Mouse (Mus musculus): ENCODE measurements around the gene Rgs9. TPM values are rescaled to one million over a fixed set of nuclear protein-coding genes. Genes with fewer than 3 reads are reported as not detected.

Rgs9 gene
- total and polyA plus RNA-seq, 2 experiments from 2014 or later: 15.3 to 31.8 TPM

DNA sequence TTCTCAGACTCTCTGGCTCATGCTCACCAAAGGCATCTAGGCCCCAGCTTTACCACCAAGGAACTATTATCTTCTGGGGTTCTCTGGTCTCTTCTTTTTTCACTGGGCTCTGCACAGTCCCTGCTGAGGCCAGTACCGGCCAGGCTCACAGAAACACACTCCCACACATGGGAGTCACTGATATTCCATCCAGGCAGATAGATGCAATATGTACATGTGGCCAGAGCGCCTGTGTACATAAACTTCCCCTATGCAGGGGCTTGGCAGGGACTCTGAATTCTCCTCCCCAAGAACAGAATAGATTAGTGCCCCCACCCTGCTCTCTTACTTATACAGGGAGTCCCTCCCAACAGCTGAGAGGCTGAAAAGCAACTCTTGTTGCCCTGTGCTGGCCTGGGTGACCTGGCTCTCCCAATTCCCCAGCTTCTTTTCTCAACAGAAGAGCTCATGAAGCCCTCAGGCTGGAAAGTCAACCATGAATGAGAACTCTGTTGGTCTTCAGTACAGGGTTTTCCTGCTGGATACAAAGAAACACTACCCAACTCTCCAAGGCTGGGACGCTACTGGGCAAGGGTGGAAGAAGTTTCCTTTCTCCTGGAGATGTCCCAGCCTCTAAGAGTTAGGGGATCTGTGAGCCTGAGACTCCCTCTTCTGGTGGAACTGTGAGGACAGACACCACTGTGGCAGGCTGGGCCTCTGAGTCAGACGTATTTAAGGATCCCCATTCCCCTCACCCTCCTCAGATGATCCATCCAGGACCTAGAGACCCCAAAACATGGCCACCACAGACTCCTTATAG is 76.5 kb downstream of the Rgs9 start:
- Histone ChIP-seq H3K9ac (no peak overlapping the region), H3K4me3 (ENCODE audit: low read depth, low read length) (no peak overlapping the region), H3K27ac (ENCODE audit: low read depth, low read length) (no peak overlapping the region), H3K36me3 (ENCODE audit: insufficient read depth) (no peaks in the 10 kb centered on the region), H3K4me2 (ENCODE audit: low read depth) (no peak overlapping the region), H3K4me1 (ENCODE audit: insufficient read depth) (0 out of 2 replicates have a peak, but pooled peaks cover 9% of the 10 kb centered on the region), H3K9me3 (ENCODE audit: low read length) (no peaks in the 10 kb centered on the region), H3K27me3 (ENCODE audit: insufficient read depth, low read length) (no peaks in the 10 kb centered on the region)
- WGBS: 39% methylated on average over 4 of the region's 4 CpGs
- ATAC-seq: peak; percentile 53; the same call in 1 of the 2 replicates
- TF ChIP-seq CTCF (IDR thresholded peaks at IDR 0.05; ENCODE audit: low read depth): peak; percentile 76
- peak; percentile 52 for DNase-seq

DNA sequence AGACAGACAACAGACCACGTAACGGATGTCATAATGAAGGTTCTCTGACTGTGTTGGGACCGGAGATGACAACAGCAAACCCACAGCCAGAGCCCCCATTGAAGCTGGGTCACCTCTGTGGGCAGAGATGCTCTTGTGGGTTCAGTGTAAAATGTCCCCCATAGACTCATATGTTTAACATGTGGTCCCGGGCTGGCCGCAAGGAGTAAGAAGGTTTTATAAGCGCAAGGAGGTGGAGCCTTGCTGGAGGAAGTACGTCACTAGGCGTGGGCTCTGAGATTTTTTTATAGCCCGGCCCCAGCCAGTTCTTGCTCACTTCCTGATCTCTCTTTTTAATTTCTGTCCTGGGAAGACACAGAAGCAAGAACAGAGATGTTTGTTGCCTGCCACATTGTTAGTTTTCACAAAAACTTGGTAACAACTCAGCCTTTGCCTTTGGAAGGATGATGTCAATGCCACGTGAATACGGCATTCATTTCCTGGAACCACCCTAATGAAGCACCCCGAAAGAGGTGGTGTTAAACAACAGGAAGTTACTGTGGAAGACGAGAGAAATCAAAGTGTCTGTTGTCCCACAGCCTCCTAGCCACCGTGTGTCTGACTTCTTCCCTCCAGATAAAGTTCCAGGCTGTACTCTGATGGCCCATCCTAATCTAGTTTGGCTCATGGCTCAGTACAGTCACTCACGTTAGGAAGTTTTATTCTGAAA is 79.1 kb downstream of the Rgs9 start:
- no peaks in the 10 kb centered on the region for H3K36me3 ChIP-seq (ENCODE audit: insufficient read depth)
- ATAC-seq: no peak
- no peak overlapping the region for H3K4me2 ChIP-seq (ENCODE audit: low read depth)
- DNase-seq: no peak
- no peaks in the 10 kb centered on the region for H3K27me3 ChIP-seq (ENCODE audit: insufficient read depth, low read length)
- H3K4me1 ChIP-seq (ENCODE audit: insufficient read depth): 0 out of 2 replicates have a peak, but pooled peaks cover 9% of the 10 kb centered on the region
- H3K4me3 ChIP-seq (ENCODE audit: low read depth, low read length): no peak overlapping the region
- no peak for TF ChIP-seq CTCF (IDR thresholded peaks at IDR 0.05; ENCODE audit: low read depth)
- H3K9ac ChIP-seq: no peak overlapping the region
- H3K9me3 ChIP-seq (ENCODE audit: low read length): no peaks in the 10 kb centered on the region
- WGBS: 80% methylated on average over 15 of the region's 15 CpGs
- H3K27ac ChIP-seq (ENCODE audit: low read depth, low read length): peak overlapping the region; percentile 35; the same call in 1 of the 2 replicates

DNA sequence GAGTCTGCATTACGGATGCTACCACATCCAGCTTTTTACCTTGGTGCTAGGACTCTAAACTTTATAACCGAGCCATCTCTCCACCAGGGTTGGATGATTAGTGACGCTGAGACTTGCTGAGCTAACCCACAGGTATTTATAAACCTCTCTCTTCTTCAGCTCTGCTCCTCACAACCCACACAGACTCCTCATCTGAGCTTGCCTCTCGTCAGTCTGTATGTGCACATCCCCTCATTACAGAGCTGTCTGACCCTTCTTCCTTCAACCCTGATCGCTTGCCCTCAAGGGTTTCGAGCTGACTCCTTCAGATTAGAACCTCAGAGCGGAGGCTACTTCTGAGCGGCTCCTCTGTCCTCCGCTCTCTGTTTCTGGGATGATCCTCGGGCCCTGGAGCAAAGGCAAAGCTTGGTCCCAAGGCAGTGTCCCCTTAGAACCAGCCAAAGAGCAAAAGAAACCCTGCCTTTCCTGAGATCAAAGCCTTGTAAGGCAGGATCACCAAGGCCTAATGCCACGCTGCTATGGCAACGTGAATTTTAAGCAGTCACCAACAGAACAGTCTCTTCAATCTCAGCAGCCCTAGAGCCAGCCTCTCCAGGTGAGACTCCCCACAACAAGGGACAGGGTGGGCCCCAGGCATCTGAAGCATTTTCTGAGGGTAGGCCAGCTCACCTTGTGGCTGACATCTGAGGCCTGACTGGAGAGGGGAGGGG is 79.9 kb downstream of the Rgs9 start:
- Histone ChIP-seq H3K27ac (ENCODE audit: low read depth, low read length) (peak overlapping the region; percentile 35), H3K4me3 (ENCODE audit: low read depth, low read length) (no peak overlapping the region), H3K4me2 (ENCODE audit: low read depth) (peak overlapping the region; percentile 0; the same call in 1 of the 2 replicates), H3K4me1 (ENCODE audit: insufficient read depth) (0 out of 2 replicates have a peak, but pooled peaks cover 9% of the 10 kb centered on the region), H3K9ac (no peak overlapping the region), H3K27me3 (ENCODE audit: insufficient read depth, low read length) (no peaks in the 10 kb centered on the region), H3K36me3 (ENCODE audit: insufficient read depth) (no peaks in the 10 kb centered on the region), H3K9me3 (ENCODE audit: low read length) (no peaks in the 10 kb centered on the region)
- TF ChIP-seq CTCF (IDR thresholded peaks at IDR 0.05; ENCODE audit: low read depth): no peak
- WGBS: 34% methylated on average over 12 of the region's 12 CpGs
- DNase-seq (peak; percentile 64), ATAC-seq (peak; percentile 94)

DNA sequence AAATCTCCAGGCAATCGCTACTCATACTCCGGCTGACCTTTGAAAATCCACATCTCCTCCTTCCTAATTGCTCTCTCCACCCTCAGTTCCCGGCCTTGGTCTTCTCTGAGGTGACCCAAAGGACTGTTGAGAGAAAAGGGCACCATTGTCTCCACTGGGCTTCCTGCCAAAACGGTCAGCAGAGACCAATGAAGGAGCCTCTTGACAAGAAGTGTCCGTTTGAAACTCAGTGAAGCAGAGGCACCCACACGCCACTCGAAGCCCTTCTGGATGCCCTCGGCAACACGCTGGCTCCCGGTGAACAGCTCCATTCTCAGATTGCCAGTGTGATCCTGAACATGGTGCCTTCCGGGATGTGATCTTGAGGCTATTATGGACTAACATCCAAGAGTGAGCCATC is 87.2 kb downstream of the Rgs9 start:
- WGBS: 14% methylated on average over 11 of the region's 11 CpGs
- peak; percentile 47; the same call in 1 of the 2 replicates for ATAC-seq
- no peaks in the 10 kb centered on the region for H3K9me3 ChIP-seq (ENCODE audit: low read length)
- TF ChIP-seq CTCF (IDR thresholded peaks at IDR 0.05; ENCODE audit: low read depth): no peak
- no peaks in the 10 kb centered on the region for H3K36me3 ChIP-seq (ENCODE audit: insufficient read depth)
- H3K4me1 ChIP-seq (ENCODE audit: insufficient read depth): peaks cover 6% of the 10 kb centered on the region; the same call in 1 of the 2 replicates
- no peak overlapping the region for H3K9ac ChIP-seq
- no peak overlapping the region for H3K4me2 ChIP-seq (ENCODE audit: low read depth)
- H3K27ac ChIP-seq (ENCODE audit: low read depth, low read length): no peak overlapping the region
- no peak overlapping the region for H3K4me3 ChIP-seq (ENCODE audit: low read depth, low read length)
- no peaks in the 10 kb centered on the region for H3K27me3 ChIP-seq (ENCODE audit: insufficient read depth, low read length)
- DNase-seq: no peak

DNA sequence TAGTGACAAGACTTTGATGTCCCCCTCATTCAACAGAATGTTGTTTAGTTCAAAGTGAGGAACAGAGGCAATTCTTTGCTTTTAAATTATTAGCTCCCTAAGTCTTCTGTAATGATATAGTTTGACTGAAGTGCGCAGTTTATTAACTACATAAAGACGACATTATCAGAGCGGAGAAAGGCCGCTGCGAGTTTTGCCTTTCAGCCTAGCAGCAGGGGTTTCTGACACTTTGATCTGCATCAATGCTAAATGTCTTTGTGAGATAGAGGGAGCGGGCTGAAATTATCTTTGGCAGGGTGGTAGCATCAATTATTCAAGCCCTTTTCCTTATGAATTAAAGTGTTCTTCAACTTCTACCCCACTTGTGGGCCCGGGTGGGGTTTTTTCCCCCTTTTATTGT is 87.6 kb downstream of the Rgs9 start:
- Histone ChIP-seq H3K9ac (no peak overlapping the region), H3K4me1 (ENCODE audit: insufficient read depth) (peaks cover 6% of the 10 kb centered on the region; the same call in 1 of the 2 replicates), H3K9me3 (ENCODE audit: low read length) (no peaks in the 10 kb centered on the region), H3K36me3 (ENCODE audit: insufficient read depth) (no peaks in the 10 kb centered on the region), H3K4me2 (ENCODE audit: low read depth) (no peak overlapping the region), H3K4me3 (ENCODE audit: low read depth, low read length) (no peak overlapping the region), H3K27ac (ENCODE audit: low read depth, low read length) (no peak overlapping the region), H3K27me3 (ENCODE audit: insufficient read depth, low read length) (no peaks in the 10 kb centered on the region)
- no peak for TF ChIP-seq CTCF (IDR thresholded peaks at IDR 0.05; ENCODE audit: low read depth)
- ATAC-seq (no peak; the same call in 1 of the 2 replicates), DNase-seq (no peak)
- 13% methylated on average over 7 of the region's 7 CpGs for WGBS

DNA sequence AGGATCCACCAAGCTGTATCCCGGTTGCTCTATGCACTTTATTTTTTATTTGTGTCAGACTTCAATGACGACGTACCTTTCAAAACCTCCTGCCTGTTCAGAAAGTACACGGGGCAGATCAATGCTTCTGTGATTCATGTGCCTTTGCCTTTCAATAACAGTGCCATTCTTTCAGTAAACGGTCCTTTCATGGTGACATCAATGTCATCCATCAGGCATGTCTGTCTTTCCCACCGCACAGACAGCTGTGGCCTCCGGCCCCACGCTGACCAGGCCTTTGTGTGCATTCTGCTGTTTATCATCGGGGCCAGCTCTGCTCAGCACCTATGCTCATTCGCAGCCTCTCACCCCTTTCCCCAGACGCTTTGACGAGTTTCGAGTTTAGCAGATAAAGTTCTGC is 91.2 kb downstream of the Rgs9 start:
- Histone ChIP-seq H3K9ac (no peak overlapping the region), H3K4me1 (ENCODE audit: insufficient read depth) (peaks cover 6% of the 10 kb centered on the region; the same call in 1 of the 2 replicates), H3K4me2 (ENCODE audit: low read depth) (no peak overlapping the region), H3K36me3 (ENCODE audit: insufficient read depth) (no peaks in the 10 kb centered on the region), H3K4me3 (ENCODE audit: low read depth, low read length) (no peak overlapping the region), H3K27me3 (ENCODE audit: insufficient read depth, low read length) (no peaks in the 10 kb centered on the region), H3K9me3 (ENCODE audit: low read length) (no peaks in the 10 kb centered on the region), H3K27ac (ENCODE audit: low read depth, low read length) (no peak overlapping the region)
- ATAC-seq (no peak), DNase-seq (no peak)
- no peak for TF ChIP-seq CTCF (IDR thresholded peaks at IDR 0.05; ENCODE audit: low read depth)
- WGBS: 28% methylated on average over 13 of the region's 13 CpGs
